Mouse (Mus musculus): ENCODE measurements at regions not wholly inside any gene's neighbourhood (a gene's known extent, or its start where the extent isn't known, plus 50 kb on each side); places are given as distances from the start of the nearest gene placed in this dataset.

DNA sequence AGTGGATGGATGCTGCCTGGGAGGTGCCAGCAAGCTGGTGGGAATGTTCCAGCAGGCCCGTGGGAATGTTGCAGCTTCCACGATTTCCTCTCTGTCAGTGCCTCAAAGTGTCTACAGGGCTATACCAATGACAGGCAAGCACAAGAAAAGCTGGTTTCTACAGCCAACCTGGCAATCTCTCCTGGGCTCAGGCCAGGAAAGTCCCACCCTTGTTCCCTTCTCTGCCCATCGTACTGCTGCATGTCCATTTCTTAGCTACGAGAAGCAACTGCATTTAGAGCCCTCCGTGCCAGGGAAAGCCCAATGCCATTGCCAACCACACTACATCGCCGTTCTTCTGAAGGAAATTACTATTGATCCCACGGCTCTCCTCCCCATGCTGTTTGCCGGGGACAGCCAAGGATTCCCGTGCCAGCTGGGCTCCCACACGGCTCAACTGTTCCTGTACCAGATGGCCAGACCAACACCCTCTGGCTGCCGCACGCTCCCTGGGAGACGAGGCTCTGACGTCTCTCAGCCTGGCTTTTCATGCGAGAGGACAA is 359.7 kb downstream of the Bcor start:
- 63% methylated on average over 16 of the region's 16 CpGs for WGBS

DNA sequence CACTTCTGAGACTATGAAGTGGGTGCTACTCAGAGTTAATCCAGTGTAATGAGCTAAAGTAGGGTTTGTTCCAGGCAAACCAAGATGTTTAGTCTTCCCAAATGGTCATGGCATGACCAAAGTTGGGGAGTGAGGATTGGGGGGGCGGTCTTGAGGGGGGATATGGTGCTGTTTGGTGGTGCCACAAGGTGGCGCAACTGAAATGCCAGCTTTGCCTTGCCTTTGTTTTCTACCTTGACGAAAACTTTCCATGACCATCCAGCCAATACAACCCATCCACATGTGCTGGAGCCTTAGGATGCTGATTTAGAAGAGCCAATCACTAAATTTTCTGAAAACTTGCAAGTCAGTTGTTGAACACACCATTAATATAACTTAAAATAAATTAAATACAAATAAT is 358.9 kb downstream of the Bcor start:
- Histone ChIP-seq H3K4me2 (no peak overlapping the region), H3K27me3 (replicated peaks) (peaks cover 44% of the 10 kb centered on the region), H3K4me1 (replicated peaks) (peaks cover 33% of the 10 kb centered on the region), H3K36me3 (no peaks in the 10 kb centered on the region), H3K9me3 (replicated peaks) (no peaks in the 10 kb centered on the region), H3K9ac (no peak overlapping the region), H3K27ac (ENCODE audit: poor library complexity, severe bottlenecking) (no peak overlapping the region), H3K4me3 (no peak overlapping the region)
- no peak for ATAC-seq (ENCODE audit: insufficient number of reproducible peaks, low FRiP score)
- WGBS = 51% methylated on average over 3 of the region's 3 CpGs

More for the DNA sequence above, 359.7 kb downstream of the Bcor start:
- ATAC-seq (ENCODE audit: insufficient number of reproducible peaks, low FRiP score) = no peak
- Histone ChIP-seq H3K27ac (ENCODE audit: poor library complexity, severe bottlenecking) (no peak overlapping the region), H3K9ac (no peak overlapping the region), H3K36me3 (no peaks in the 10 kb centered on the region), H3K4me2 (no peak overlapping the region), H3K4me3 (no peak overlapping the region), H3K4me1 (replicated peaks) (peaks cover 30% of the 10 kb centered on the region), H3K9me3 (replicated peaks) (no peaks in the 10 kb centered on the region), H3K27me3 (replicated peaks) (peaks cover 36% of the 10 kb centered on the region)

DNA sequence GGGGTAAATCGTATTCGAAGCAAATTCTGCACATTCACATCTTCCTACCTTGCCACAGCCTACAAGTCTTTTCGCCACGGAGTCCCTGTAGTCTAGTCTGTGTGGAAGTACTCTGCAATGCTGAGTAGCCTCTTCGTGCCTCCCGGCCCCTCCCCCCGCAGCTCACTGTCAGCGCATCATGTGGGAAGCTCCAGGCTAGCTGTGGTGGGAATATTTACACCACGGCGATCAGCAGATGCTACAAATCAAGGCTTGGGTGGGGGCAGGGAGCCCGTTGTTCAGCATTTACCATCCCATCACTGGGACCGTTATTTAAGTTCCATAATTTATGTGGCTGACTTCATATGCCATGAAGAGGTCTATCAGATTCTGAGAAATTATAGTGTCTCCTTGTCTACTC is 358.5 kb downstream of the Bcor start:
- Histone ChIP-seq H3K4me3 (no peak overlapping the region), H3K36me3 (no peaks in the 10 kb centered on the region), H3K27me3 (replicated peaks) (peaks cover 48% of the 10 kb centered on the region), H3K4me1 (replicated peaks) (peaks cover 37% of the 10 kb centered on the region), H3K9ac (no peak overlapping the region), H3K27ac (ENCODE audit: poor library complexity, severe bottlenecking) (no peak overlapping the region), H3K9me3 (replicated peaks) (no peaks in the 10 kb centered on the region), H3K4me2 (no peak overlapping the region)
- no peak for ATAC-seq (ENCODE audit: insufficient number of reproducible peaks, low FRiP score)
- 48% methylated on average over 12 of the region's 12 CpGs for WGBS

DNA sequence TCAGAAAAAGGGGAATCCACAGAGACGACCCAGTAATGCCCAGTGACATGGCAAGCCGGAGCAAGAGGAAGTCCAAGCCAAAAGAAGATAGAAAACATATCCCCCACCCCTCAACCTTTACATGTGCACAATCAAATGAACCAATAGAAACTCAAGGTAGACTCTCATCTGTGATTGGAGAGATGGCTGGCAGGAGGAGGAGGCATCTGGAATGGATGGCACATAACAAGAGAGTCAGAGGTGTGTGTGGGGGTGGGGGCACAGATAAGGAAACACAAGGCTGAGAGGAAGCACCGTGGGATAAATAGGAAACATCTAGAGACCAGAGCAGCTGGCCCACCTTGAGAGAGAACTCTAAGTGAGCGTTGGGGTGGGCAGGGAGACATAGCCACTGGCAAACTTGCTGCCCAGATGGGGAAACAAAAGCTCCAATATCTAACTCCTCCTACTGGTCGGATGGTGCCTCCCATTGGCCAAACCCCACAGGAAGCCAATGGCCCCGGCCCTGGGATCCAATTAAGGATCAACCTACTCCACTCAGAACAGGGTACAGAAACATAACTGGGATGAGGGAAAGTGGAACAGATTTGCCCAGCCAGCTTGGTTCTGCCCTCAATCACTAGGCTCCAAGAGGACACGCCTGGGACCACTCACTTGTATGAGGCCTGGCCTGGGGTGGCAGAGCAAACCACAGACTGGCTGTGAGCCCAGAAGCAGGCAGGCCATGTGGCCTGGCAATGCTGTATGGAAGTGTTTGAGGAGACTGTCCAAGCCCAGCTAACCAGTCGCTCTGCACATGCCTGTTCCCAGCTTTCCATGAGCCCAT is 357.9 kb downstream of the Bcor start:
- 45% methylated on average over 8 of the region's 8 CpGs for WGBS
- H3K4me2 ChIP-seq = no peak overlapping the region
- peaks cover 54% of the 10 kb centered on the region for H3K27me3 ChIP-seq (replicated peaks)
- H3K9ac ChIP-seq = no peak overlapping the region
- ATAC-seq (ENCODE audit: insufficient number of reproducible peaks, low FRiP score) = no peak
- no peak overlapping the region for H3K4me3 ChIP-seq
- H3K9me3 ChIP-seq (replicated peaks) = no peaks in the 10 kb centered on the region
- peaks cover 39% of the 10 kb centered on the region for H3K4me1 ChIP-seq (replicated peaks)
- no peaks in the 10 kb centered on the region for H3K36me3 ChIP-seq
- H3K27ac ChIP-seq (ENCODE audit: poor library complexity, severe bottlenecking) = no peak overlapping the region

DNA sequence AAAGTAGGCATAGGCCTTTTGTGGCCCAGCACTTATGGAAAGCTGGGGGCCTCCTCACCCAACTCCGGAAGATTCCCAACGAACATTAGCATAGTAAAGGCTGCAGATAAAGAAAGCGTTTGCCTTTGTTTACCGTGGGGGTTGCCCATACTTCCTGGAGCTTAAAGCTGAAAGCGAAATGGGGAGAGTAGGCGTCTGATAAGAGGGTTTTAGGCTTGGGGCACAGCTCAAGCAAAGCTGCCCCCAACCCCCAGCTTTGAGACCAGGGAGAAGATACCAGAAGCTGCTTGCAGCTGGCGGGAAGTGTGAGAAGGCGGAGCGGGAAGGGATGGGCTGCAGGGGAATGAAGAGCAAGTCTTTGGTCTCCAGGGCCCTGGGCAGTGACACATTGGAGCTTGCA is 356.9 kb downstream of the Bcor start:
- peaks cover 39% of the 10 kb centered on the region for H3K4me1 ChIP-seq (replicated peaks)
- no peaks in the 10 kb centered on the region for H3K36me3 ChIP-seq
- ATAC-seq (ENCODE audit: insufficient number of reproducible peaks, low FRiP score) = no peak
- 17% methylated on average over 9 of the region's 9 CpGs for WGBS
- no peak overlapping the region for H3K9ac ChIP-seq
- H3K27ac ChIP-seq (ENCODE audit: poor library complexity, severe bottlenecking) = no peak overlapping the region
- H3K27me3 ChIP-seq (replicated peaks) = peaks cover 64% of the 10 kb centered on the region
- no peaks in the 10 kb centered on the region for H3K9me3 ChIP-seq (replicated peaks)
- no peak overlapping the region for H3K4me2 ChIP-seq
- no peak overlapping the region for H3K4me3 ChIP-seq

DNA sequence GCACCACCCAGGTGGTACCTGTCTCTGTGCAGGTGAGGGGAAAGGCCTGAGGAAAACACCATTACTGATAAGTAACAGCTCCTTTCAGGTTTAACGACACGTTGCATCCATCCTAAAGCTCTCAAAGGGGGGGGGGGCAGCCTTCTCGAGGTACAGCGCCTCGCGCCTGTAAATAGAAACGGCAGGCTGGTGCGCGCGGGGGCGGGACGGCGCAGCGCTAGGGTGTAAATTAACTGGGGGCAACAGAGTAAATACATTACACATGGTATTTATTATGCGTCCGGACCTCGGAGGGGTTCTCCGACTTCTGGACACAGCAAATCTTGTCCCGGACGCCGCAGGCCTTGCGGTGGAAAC is 353.3 kb downstream of the Bcor start:
- H3K4me3 ChIP-seq = peak overlapping the region; percentile 55
- H3K9ac ChIP-seq = peak overlapping the region; percentile 74
- no peak for ATAC-seq (ENCODE audit: insufficient number of reproducible peaks, low FRiP score)
- 3% methylated on average over 22 of the region's 22 CpGs for WGBS
- H3K27me3 ChIP-seq (replicated peaks) = peaks cover 85% of the 10 kb centered on the region
- no peaks in the 10 kb centered on the region for H3K36me3 ChIP-seq
- peak overlapping the region; percentile 76 for H3K27ac ChIP-seq (ENCODE audit: poor library complexity, severe bottlenecking)
- H3K4me1 ChIP-seq (replicated peaks) = peaks cover 39% of the 10 kb centered on the region
- H3K9me3 ChIP-seq (replicated peaks) = no peaks in the 10 kb centered on the region
- H3K4me2 ChIP-seq = peak overlapping the region; percentile 78

DNA sequence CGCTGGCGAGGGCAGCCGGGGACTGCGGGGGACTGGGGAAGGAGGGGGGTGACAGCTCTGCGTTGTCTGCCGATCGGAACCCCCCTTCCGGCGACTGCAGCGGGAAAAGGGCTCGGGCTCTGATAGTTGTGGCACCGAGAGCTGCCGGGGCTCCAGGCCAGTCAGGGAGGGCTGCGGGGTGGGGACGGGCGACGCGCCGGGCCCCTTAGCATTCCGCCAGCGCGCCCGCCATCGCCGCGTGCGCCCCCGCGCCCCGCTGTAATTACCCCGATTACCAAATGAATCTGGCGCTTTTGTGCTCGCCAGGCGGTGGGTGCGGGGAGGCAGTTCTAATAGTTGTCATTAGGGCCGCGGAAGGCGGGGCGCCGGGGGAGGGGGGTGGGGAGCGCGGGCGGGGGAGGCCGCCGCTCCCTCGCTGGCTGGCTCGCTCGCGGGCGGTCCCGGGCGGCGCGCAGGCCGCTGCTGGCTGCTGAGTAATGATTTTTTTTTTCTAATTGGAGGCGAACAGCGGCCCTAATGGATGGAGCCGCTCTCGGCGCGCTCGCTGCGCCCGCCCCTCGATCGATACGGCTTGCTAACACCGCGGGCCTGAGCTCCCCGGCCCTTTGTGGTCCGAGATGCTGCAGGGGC is 352.8 kb downstream of the Bcor start:
- 0 out of 2 replicates have a peak, but pooled peaks have one; percentile 41 for ATAC-seq (ENCODE audit: insufficient number of reproducible peaks, low FRiP score)
- peak overlapping the region; percentile 78 for H3K4me2 ChIP-seq
- peak overlapping the region; percentile 74 for H3K9ac ChIP-seq
- 2% methylated on average over 67 of the region's 71 CpGs for WGBS
- peaks cover 36% of the 10 kb centered on the region for H3K4me1 ChIP-seq (replicated peaks)
- peaks cover 85% of the 10 kb centered on the region for H3K27me3 ChIP-seq (replicated peaks)
- H3K27ac ChIP-seq (ENCODE audit: poor library complexity, severe bottlenecking) = peak overlapping the region; percentile 76
- no peaks in the 10 kb centered on the region for H3K36me3 ChIP-seq
- H3K4me3 ChIP-seq = peak overlapping the region; percentile 55
- no peaks in the 10 kb centered on the region for H3K9me3 ChIP-seq (replicated peaks)

DNA sequence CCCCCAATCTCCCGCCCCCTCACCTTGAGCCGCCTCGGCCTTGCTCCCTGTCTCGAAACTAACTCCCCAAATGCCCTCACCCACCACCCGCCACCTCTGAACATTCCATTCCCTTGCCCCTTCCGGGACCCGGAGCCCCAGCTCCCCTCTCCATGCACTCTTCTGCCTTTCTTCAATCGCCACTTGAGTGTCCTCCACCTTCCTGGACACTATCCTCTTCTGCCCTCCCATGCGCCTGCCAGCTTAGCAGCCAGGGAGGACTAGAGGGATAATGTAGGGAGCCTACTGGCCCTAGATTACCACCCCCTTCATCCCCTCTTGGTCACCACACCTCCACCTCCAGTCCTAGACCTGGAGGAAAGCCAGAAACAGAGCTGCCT is 352.3 kb downstream of the Bcor start:
- Histone ChIP-seq H3K9ac (peak overlapping the region; percentile 67), H3K4me3 (peak overlapping the region; percentile 55), H3K4me1 (replicated peaks) (peaks cover 32% of the 10 kb centered on the region), H3K27me3 (replicated peaks) (peaks cover 85% of the 10 kb centered on the region), H3K9me3 (replicated peaks) (no peaks in the 10 kb centered on the region), H3K27ac (ENCODE audit: poor library complexity, severe bottlenecking) (peak overlapping the region; percentile 76; the same call in 1 of the 2 replicates), H3K4me2 (peak overlapping the region; percentile 78), H3K36me3 (no peaks in the 10 kb centered on the region)
- WGBS = 18% methylated on average over 7 of the region's 9 CpGs
- 0 out of 2 replicates have a peak, but pooled peaks have one; percentile 19 for ATAC-seq (ENCODE audit: insufficient number of reproducible peaks, low FRiP score)

DNA sequence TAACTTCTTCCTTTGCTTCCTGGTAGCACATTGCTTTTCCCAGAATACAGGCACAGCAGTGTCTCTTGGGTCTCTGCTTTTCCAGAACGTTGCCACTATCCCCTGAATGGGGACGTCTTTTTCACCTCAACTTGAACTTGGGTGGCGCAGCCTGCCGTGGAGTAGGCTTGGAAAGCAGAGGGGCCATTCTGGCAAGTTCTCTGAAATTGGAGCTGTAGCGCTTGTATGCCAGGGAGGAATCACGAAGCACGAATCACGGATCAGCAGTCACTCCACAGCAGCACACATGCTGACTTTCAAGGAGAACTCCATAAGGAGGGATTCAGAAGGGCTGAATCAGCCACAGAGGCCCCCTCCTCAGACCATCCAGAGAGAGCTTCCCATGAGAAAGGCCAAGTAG is 351.2 kb downstream of the Bcor start:
- Histone ChIP-seq H3K4me2 (no peak overlapping the region), H3K36me3 (no peaks in the 10 kb centered on the region), H3K27me3 (replicated peaks) (peaks cover 76% of the 10 kb centered on the region), H3K9me3 (replicated peaks) (no peaks in the 10 kb centered on the region), H3K4me3 (no peak overlapping the region), H3K27ac (ENCODE audit: poor library complexity, severe bottlenecking) (no peak overlapping the region), H3K9ac (no peak overlapping the region), H3K4me1 (replicated peaks) (peaks cover 22% of the 10 kb centered on the region)
- ATAC-seq (ENCODE audit: insufficient number of reproducible peaks, low FRiP score) = no peak
- WGBS = 61% methylated on average over 8 of the region's 8 CpGs

DNA sequence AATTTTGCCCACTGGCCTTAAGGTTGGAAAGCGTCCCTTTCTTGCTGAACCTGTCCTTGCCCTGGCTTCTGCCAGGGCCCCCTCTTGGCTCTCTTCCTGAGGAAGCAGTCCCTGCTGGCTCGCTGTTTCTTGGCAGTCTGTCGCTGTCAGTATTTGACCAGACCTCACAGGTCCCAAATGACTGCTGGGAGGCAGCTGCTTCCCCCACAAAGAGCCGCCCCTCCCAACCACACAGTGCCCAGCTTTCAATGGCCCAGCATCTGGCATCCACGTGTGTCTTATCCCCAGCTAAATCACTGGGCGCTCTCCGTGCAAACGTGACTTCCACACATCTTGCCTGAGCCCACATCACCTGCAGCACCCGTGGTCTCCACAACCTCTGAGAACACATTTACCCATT is 345.3 kb downstream of the Bcor start:
- Histone ChIP-seq H3K4me3 (no peak overlapping the region), H3K27me3 (replicated peaks) (peaks cover 23% of the 10 kb centered on the region; the same call in 1 of the 2 replicates), H3K9ac (no peak overlapping the region), H3K36me3 (no peaks in the 10 kb centered on the region), H3K27ac (ENCODE audit: poor library complexity, severe bottlenecking) (no peak overlapping the region), H3K4me2 (no peak overlapping the region), H3K4me1 (replicated peaks) (no peaks in the 10 kb centered on the region), H3K9me3 (replicated peaks) (no peaks in the 10 kb centered on the region)
- no peak for ATAC-seq (ENCODE audit: insufficient number of reproducible peaks, low FRiP score)
- WGBS = 46% methylated on average over 9 of the region's 9 CpGs

DNA sequence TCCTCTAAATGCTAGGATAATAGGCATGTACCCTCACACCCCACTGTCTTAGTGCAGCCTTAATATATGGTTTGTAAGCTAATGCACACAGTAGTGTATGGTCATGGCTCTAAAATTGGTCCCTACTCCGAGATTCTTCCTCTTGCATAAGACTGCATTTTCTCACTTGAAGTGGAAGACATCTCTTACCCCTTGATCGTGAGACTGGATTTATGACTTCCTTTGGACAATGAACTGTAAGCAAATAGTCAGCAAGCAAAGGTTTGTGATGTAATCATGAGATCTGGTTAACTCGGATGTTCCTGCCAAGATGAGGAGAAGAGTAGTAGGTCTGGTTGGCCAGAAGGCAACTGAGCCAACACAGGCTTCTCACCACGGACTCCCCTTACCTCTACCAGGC is 344.3 kb downstream of the Bcor start:
- ATAC-seq (ENCODE audit: insufficient number of reproducible peaks, low FRiP score) = no peak
- peaks cover 15% of the 10 kb centered on the region; the same call in 1 of the 2 replicates for H3K27me3 ChIP-seq (replicated peaks)
- WGBS = 78% methylated on average over 4 of the region's 4 CpGs

More for the DNA sequence above, 344.3 kb downstream of the Bcor start:
- Histone ChIP-seq H3K4me1 (replicated peaks) (no peaks in the 10 kb centered on the region), H3K36me3 (no peaks in the 10 kb centered on the region), H3K4me3 (no peak overlapping the region), H3K27ac (ENCODE audit: poor library complexity, severe bottlenecking) (no peak overlapping the region), H3K4me2 (no peak overlapping the region), H3K9ac (no peak overlapping the region), H3K9me3 (replicated peaks) (no peaks in the 10 kb centered on the region)

All from heart, embryonic 12.5 days (tissue).